Mouse (Mus musculus) lung, adult 2 months (tissue): ENCODE measurements around the gene Zdhhc20.

ENCODE experiments used
- CTCF ChIP-seq: fragments of 200-500 bp; IDR thresholded peaks from 2 replicates; pipeline ENCODE4 v1.5.1; 2011; ENCODE audit warnings: mild to moderate bottlenecking, low read length, control low read depth; ENCODE audit not compliant: insufficient read depth
- POLR2A ChIP-seq: fragments of 200-500 bp; IDR thresholded peaks from 2 replicates; pipeline ENCODE4 v1.6.1; 2011; ENCODE audit warnings: low read depth, mild to moderate bottlenecking, control low read depth, low read length, borderline replicate concordance; ENCODE audit errors: extremely low read depth

- TF ChIP-seq CTCF = no peak
- TF ChIP-seq POLR2A = no peak
These were observed 24.8 kb downstream of the Zdhhc20 start for GRCm38 (mm10) chr14:57865256-57865655.
